Mouse (Mus musculus) neural tube, embryonic 14.5 days (tissue): ENCODE results near the gene Dimt1. TPM values are rescaled to one million over a fixed set of nuclear protein-coding genes. Genes with fewer than 3 reads are reported as not detected.

Experiments
- ATAC-seq: fragments of 200-750 bp; cut with Nextera tagmentation; 2 replicates; pipeline ENCODE4 v1.8.0; 2017; ENCODE audit warnings: low read depth, mild to moderate bottlenecking, moderate TSS enrichment, moderate library complexity
- H3K27ac ChIP-seq: fragments of 300-500 bp; sonication (generic); 2 replicates; pipeline ENCODE4 v1.5.1; 2014; ENCODE audit warnings: low read depth, mild to moderate bottlenecking, control low read depth, low read length, moderate library complexity, mixed read lengths
- H3K27me3 ChIP-seq: fragments of 300-500 bp; sonication (generic); 2 replicates; pipeline ENCODE4 v1.6.1; 2014; ENCODE audit warnings: low read length; ENCODE audit not compliant: control insufficient read depth, insufficient read depth
- H3K36me3 ChIP-seq: fragments of 300-500 bp; sonication (generic); 2 replicates; pipeline ENCODE4 v1.6.1; 2014; ENCODE audit warnings: low read length, mixed read lengths; ENCODE audit not compliant: control insufficient read depth, insufficient read depth
- H3K4me1 ChIP-seq: fragments of 300-500 bp; sonication (generic); 2 replicates; pipeline ENCODE4 v1.6.1; 2014; ENCODE audit warnings: low read length; ENCODE audit not compliant: control insufficient read depth, insufficient read depth
- H3K4me2 ChIP-seq: fragments of 300-500 bp; sonication (generic); 2 replicates; pipeline ENCODE4 v1.6.1; 2014; ENCODE audit warnings: mild to moderate bottlenecking, low read depth, low read length, control low read depth
- H3K4me3 ChIP-seq: fragments of 300-500 bp; sonication (generic); 2 replicates; pipeline ENCODE4 v1.5.1; 2014; ENCODE audit warnings: low read depth, low read length, control low read depth, mixed read lengths
- H3K9ac ChIP-seq: fragments of 300-500 bp; sonication (generic); replicated peaks from 2 replicates; pipeline ENCODE4 v1.6.1; 2014; ENCODE audit warnings: low read depth, mild to moderate bottlenecking, control low read depth, low read length, mixed read lengths
- H3K9me3 ChIP-seq: fragments of 300-500 bp; sonication (generic); 2 replicates; pipeline ENCODE4 v1.6.1; 2016; ENCODE audit warnings: low read length; ENCODE audit not compliant: control insufficient read depth
- WGBS: fragments of 180-500 bp; shearing (Covaris S2); extraction: QIAGEN DNeasy Blood & Tissue Kit; methylation state at CpG from one replicate; pipeline ENCODE4 v1.1.7; 2014; 5-methylcytosine and 5-hydroxymethylcytosine counted together
- polyA plus RNA-seq: library from polyadenylated mRNA; unstranded; fragments of >200 nt; fragmentation: Nextera tagmentation; extraction: Ambion mirVana; gene quantifications from 2 replicates; pipeline ENCODE4 v1.2.1, GENCODE M21; 2014

Gene Dimt1
- polyA plus RNA-seq, 1 experiment from 2014 or later, result 44.7 TPM

DNA sequence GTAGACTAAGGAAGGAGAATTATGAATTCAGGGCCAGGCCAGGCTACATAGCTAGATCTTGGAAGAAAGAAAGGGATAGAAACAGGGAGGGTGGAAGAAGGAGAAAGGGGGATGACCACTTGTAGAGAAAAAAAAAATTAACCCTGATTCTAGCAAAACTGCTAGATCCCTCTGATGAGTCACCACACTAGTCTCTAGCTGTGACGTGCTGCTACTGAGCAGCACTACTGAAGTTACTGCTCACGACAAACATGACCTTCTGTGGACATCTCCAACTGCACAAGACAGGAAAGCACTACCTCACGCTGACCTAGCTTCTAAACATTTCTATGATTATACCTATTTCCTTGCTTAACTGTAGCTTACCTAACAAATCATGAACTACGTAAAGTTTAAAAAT lies 18.6 kb upstream of the Dimt1 start:
- no peak overlapping the region for H3K9ac ChIP-seq
- H3K4me1 ChIP-seq, result no peaks in the 10 kb centered on the region
- no peaks in the 10 kb centered on the region for H3K36me3 ChIP-seq
- no peak overlapping the region for H3K27ac ChIP-seq
- H3K4me3 ChIP-seq, result no peak overlapping the region
- H3K27me3 ChIP-seq, result no peaks in the 10 kb centered on the region
- H3K9me3 ChIP-seq, result no peaks in the 10 kb centered on the region
- no peak overlapping the region for H3K4me2 ChIP-seq
- no peak for ATAC-seq
- 94% methylated on average over 4 of the region's 4 CpGs for WGBS

DNA sequence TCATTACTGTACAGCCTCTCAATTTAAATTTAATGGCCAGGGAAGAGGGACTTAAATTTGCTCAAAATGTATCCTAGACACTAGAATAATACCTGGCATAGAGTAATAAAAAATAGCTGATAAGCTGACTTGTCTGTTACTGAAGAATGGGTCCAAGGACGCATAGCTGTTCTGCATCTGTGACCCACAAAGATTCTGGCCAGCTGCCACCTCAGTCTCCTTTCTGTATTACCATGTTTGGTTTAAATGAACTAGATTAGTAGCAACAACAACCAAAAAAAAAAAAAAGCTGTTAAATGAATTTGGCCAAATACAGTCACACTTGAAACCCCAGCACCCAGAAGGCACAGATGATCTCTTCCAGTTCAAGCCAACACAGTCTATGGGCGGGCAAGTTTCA lies 17.7 kb upstream of the Dimt1 start:
- Histone ChIP-seq H3K4me2 (no peak overlapping the region), H3K27me3 (no peaks in the 10 kb centered on the region), H3K4me1 (no peaks in the 10 kb centered on the region), H3K9ac (no peak overlapping the region), H3K36me3 (no peaks in the 10 kb centered on the region), H3K9me3 (no peaks in the 10 kb centered on the region), H3K27ac (no peak overlapping the region), H3K4me3 (no peak overlapping the region)
- ATAC-seq, result no peak
- 99% methylated on average over 2 of the region's 2 CpGs for WGBS

DNA sequence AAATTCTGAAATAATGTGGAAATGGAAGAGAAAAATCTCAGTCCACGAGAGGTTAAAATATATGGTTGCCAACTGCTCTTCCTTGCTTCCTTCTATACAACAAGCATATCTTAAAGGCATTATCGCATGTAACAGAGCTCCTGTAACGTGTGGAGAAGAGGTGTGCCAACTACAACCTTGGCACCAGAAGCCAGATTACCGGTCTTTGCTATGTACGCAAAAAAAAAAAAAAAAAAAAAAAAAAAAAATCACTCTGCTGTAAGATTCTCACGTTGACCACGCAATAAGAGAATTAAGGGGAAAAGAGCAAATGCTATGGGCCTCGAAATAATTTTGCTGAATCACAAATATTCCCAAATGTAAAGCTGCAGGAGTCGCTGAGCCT lies 11.1 kb upstream of the Dimt1 start:
- 0 out of 2 replicates have a peak, but pooled peaks cover 5% of the 10 kb centered on the region for H3K4me1 ChIP-seq
- ATAC-seq, result no peak
- no peaks in the 10 kb centered on the region for H3K36me3 ChIP-seq
- H3K4me3 ChIP-seq, result peak overlapping the region; percentile 60
- no peaks in the 10 kb centered on the region for H3K27me3 ChIP-seq
- H3K27ac ChIP-seq, result peak overlapping the region; percentile 61; the same call in 1 of the 2 replicates
- peak overlapping the region; percentile 61 for H3K4me2 ChIP-seq
- no peaks in the 10 kb centered on the region for H3K9me3 ChIP-seq
- WGBS, result 7% methylated on average over 9 of the region's 9 CpGs
- peak overlapping the region; percentile 75 for H3K9ac ChIP-seq

DNA sequence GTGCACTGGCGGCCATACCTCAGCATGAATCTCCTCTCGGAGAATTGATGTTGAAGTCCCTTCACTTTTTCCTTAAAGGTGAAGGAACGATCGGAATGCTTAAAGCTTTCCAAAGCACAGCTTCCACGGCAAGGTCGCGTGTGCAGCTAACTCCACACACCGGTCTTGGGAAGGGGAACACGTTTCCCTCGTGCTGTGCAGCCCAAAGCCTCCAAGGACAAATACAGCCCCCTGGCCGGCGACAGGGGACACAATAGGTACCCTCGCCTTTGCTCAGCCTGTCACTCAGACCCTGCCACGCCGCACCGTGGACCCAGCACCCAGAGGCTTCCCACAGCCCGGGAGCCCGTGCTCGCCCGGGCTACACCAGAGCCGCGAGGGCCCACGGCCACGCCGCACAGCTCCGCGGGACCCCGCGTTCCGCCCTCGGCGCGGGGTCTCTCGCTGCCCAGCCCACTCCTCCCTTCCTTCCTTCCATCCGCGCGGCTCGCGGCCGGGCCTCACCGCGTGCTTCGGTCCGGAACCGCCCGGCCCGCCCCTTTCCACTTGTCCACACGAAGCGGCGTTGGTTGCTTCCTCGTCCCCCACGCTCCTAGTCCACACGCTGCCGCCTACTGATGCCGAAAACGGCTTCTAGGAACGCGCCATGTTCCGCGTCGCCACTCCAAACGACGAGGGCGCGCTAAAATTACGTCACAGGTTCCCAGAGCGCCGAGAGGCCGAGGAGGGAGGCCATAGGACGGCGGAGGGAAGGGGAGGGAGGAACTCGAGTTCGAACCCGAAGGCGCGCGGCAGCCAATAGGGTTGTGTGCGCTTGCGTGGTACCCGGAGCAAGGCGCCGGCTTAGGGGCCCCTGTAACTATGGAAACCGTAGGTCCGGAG lies 10.4 kb upstream of the Dimt1 start, which contains the start of gene Ipo11:
Ipo11 (minus strand) TSS at position 703 of the 882 bp plus-strand sequence.
- H3K27me3 ChIP-seq, result no peaks in the 10 kb centered on the region
- peak within 1 kb of the TSS; percentile 60 for H3K4me3 ChIP-seq
- peak within 1 kb of the TSS; percentile 75 for H3K9ac ChIP-seq
- H3K36me3 ChIP-seq, result no peaks in the 10 kb centered on the region
- peak within 1 kb of the TSS; percentile 61 for H3K4me2 ChIP-seq
- under 1% methylated on average over 82 of the region's 84 CpGs for WGBS
- no peaks in the 10 kb centered on the region for H3K9me3 ChIP-seq
- ATAC-seq, result peak; percentile 98
- 0 out of 2 replicates have a peak, but pooled peaks cover 5% of the 10 kb centered on the region for H3K4me1 ChIP-seq
- H3K27ac ChIP-seq, result peak within 1 kb of the TSS; percentile 61

DNA sequence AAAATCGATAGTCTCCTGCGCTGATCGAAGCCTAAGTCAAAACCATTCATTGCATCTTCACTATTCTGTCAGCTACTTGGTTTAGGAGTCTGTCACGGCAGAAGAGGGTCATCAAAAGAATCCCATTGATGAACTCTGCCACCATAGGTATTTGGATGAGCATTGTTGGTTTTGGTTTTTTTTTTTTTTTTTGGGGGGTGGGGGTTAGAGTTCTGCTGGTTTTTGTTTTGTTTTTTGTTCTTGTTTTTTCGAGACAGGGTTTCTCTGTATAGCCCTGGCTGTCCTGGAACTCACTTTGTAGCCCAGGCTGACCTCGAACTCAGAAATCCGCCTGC lies 9.8 kb upstream of the Dimt1 start:
- 0 out of 2 replicates have a peak overlapping the region, but pooled peaks have one; percentile 75 for H3K9ac ChIP-seq

DNA sequence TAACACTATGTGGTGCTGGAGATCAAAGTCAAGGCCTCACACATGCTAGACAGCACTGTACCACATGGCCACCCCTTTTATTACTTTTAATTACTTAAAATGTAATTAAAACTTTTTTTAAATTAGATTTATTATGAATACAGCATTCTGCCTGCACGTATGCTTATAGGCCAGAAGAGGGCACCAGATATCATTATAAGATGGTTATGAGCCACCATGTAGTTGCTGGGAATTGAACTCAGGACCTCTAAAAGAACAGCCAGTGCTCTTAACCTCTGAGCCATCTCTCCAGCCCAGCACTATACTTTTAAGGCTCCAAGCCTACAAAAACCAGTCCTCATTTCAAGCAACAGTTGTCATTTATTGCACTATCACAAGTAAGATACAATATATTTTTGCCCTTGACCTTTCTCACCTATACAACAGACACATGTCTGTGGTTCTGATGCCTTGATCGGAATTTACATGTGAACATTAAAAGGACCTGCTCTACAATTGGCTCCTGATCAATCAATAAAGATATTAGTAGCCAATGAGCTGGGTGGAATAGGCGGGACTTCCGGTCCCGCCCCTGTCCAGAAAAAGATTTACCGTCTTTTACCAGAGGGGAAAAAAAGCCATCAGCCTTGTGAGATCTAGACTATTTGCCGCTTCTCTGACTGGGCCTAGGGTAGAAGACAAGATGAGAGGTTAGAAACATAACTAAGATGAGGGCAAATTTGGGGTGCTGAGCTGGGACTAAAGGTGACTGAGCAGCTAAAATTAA lies 5.5 kb upstream of the Dimt1 start:
- Histone ChIP-seq H3K9ac (no peak overlapping the region), H3K9me3 (no peaks in the 10 kb centered on the region), H3K27ac (no peak overlapping the region), H3K4me3 (no peak overlapping the region), H3K4me2 (no peak overlapping the region), H3K36me3 (no peaks in the 10 kb centered on the region), H3K4me1 (no peaks in the 10 kb centered on the region), H3K27me3 (no peaks in the 10 kb centered on the region)
- 29% methylated on average over 7 of the region's 7 CpGs for WGBS
- no peak for ATAC-seq

More for the DNA sequence above, 9.8 kb upstream of the Dimt1 start:
- WGBS, result 26% methylated on average over 7 of the region's 7 CpGs
- peak; percentile 7; the same call in 1 of the 2 replicates for ATAC-seq
- Histone ChIP-seq H3K4me1 (0 out of 2 replicates have a peak, but pooled peaks cover 5% of the 10 kb centered on the region), H3K27me3 (no peaks in the 10 kb centered on the region), H3K4me2 (peak overlapping the region; percentile 61), H3K9me3 (no peaks in the 10 kb centered on the region), H3K4me3 (peak overlapping the region; percentile 60), H3K36me3 (no peaks in the 10 kb centered on the region), H3K27ac (no peak overlapping the region; the same call in 1 of the 2 replicates)

DNA sequence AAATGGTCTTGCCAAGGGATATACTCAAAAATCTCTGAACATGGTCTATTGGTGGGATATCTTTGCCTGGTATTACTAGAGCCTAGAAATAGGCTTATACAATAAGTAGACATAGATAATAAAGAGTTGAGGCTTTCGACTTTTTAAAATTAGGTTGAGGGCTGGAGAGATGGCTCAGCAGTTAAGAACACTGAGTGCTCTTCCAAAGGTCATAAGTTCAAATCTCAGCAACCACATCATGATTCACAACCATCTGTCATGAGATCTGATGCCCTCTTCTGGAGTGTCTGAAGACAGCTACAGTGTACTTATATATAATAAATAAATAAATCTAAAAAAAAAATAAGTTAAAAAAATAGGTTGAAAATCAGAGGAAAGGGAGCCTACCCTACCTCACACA lies 4.2 kb upstream of the Dimt1 start:
- ATAC-seq, result no peak
- no peaks in the 10 kb centered on the region for H3K36me3 ChIP-seq
- no peak overlapping the region for H3K4me2 ChIP-seq
- H3K4me1 ChIP-seq, result peaks cover 2% of the 10 kb centered on the region; the same call in 1 of the 2 replicates
- no peak overlapping the region for H3K4me3 ChIP-seq
- no peak overlapping the region for H3K27ac ChIP-seq
- H3K9me3 ChIP-seq, result no peaks in the 10 kb centered on the region
- H3K27me3 ChIP-seq, result no peaks in the 10 kb centered on the region
- 93% methylated on average over 1 of the region's 1 CpGs for WGBS
- H3K9ac ChIP-seq, result no peak overlapping the region

DNA sequence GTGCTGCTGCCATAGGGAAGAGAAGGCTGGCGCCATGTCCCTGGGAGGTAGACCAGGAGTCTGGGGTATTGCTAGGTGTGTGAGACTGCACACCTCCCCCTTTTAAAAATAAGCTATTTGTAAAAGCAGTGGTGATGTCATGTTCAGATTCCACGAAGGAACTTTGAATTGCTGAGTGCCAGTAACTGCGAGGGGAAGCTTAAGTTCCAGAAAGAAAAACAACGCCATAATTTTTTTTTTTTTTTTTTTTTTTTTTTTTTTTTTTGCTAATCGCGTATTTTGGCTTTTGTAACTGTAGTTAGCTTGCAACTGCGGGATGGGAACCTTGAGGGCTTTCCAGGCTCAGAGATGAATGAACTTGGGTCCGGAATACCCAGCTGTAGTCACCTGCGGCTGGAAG lies 1.4 kb upstream of the Dimt1 start:
- WGBS, result 88% methylated on average over 9 of the region's 9 CpGs
- H3K36me3 ChIP-seq, result 0 out of 2 replicates have a peak, but pooled peaks cover 1% of the 10 kb centered on the region
- no peak for ATAC-seq

DNA sequence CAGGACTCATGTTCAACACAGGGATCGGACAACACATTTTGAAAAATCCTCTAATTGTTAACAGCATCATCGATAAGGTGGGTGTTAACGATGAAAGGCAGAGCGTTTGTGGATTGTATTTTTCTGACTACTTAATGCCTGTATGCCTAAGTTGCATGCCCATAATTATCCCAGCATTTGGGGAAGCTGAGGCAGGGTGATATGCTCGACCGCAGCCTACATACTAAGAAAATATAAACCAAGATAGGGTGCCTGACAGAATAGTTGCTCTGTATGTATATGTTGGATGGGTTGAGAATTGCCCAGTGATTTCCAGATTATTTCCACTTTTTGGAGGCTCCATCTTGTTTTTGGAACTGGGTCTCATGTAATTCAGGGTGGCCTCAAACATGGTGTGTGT lies 656 bp downstream of the Dimt1 start:
- no peak overlapping the region for H3K27ac ChIP-seq
- no peak for ATAC-seq
- H3K27me3 ChIP-seq, result no peaks in the 10 kb centered on the region
- H3K9me3 ChIP-seq, result no peaks in the 10 kb centered on the region
- WGBS, result 4% methylated on average over 6 of the region's 6 CpGs
- peak overlapping the region; percentile 74 for H3K4me3 ChIP-seq
- H3K4me1 ChIP-seq, result peaks cover 15% of the 10 kb centered on the region
- H3K9ac ChIP-seq, result peak overlapping the region; percentile 77
- peaks cover 5% of the 10 kb centered on the region; the same call in 1 of the 2 replicates for H3K36me3 ChIP-seq
- H3K4me2 ChIP-seq, result peak overlapping the region; percentile 69

More for the DNA sequence above, 1.4 kb upstream of the Dimt1 start:
- Histone ChIP-seq H3K4me2 (no peak overlapping the region), H3K27ac (no peak overlapping the region), H3K27me3 (no peaks in the 10 kb centered on the region), H3K9me3 (no peaks in the 10 kb centered on the region), H3K4me1 (peaks cover 15% of the 10 kb centered on the region), H3K4me3 (no peak overlapping the region), H3K9ac (no peak overlapping the region)
